Mouse (Mus musculus) C2C12 (cell line): Measurements from ENCODE around the gene Bsg. TPM values are rescaled to one million over a fixed set of nuclear protein-coding genes. Genes with fewer than 3 reads are reported as not detected.

Source experiments
- H3K27me3 ChIP-seq: one replicate; pipeline ENCODE4 v1.6.1; 2011; ENCODE audit not compliant: control insufficient read depth, insufficient read depth, insufficient read length
- H3K36me3 ChIP-seq: one replicate; pipeline ENCODE4 v1.6.1; 2011; ENCODE audit not compliant: control insufficient read depth, insufficient read depth
- H3K4me3 ChIP-seq: one replicate; pipeline ENCODE4 v1.5.1; 2011; ENCODE audit warnings: mild to moderate bottlenecking, control low read depth; ENCODE audit not compliant: poor library complexity, insufficient read depth, severe bottlenecking
- H3K79me2 ChIP-seq: one replicate; pipeline ENCODE4 v1.6.1; 2011; ENCODE audit not compliant: control insufficient read depth, insufficient read depth
- H3K79me3 ChIP-seq: one replicate; pipeline ENCODE4 v1.6.1; 2011; ENCODE audit warnings: low read depth, control low read depth
- H3ac ChIP-seq: one replicate; pipeline ENCODE3; 2011; ENCODE audit warnings: low read depth; ENCODE audit not compliant: control insufficient read depth, insufficient read length
- CEBPB ChIP-seq: IDR thresholded peaks from one replicate; pipeline ENCODE4 v1.6.1; 2011; ENCODE audit warnings: low read depth, mild to moderate bottlenecking, control low read depth, moderate library complexity
- CTCF ChIP-seq: IDR thresholded peaks from one replicate; pipeline ENCODE4 v1.5.1; 2011; ENCODE audit not compliant: control insufficient read depth, insufficient read depth, insufficient read length
- FOSL1 ChIP-seq: IDR thresholded peaks from one replicate; pipeline ENCODE4 v1.8.0; 2011; ENCODE audit warnings: mild to moderate bottlenecking, low read length; ENCODE audit not compliant: poor library complexity, insufficient read depth, severe bottlenecking
- MAX ChIP-seq: IDR thresholded peaks from one replicate; pipeline ENCODE4 v1.6.1; 2011; ENCODE audit warnings: mild to moderate bottlenecking, control low read depth
- MYOD1 ChIP-seq: IDR thresholded peaks from one replicate; pipeline ENCODE4 v1.6.1; 2011; ENCODE audit warnings: low read depth; ENCODE audit not compliant: control insufficient read depth, insufficient read length
- MYOG ChIP-seq: IDR thresholded peaks from one replicate; pipeline ENCODE4 v1.6.1; 2011; ENCODE audit not compliant: control insufficient read depth, insufficient read length; ENCODE audit errors: extremely low read depth
- USF1 ChIP-seq: IDR thresholded peaks from one replicate; pipeline ENCODE4 v1.6.1; 2011; ENCODE audit warnings: low read depth, mild to moderate bottlenecking, control low read depth, moderate library complexity
- polyA plus RNA-seq: library from polyadenylated mRNA; unstranded; fragments of >200 nt; fragmentation: generic; extraction: Trizol; gene quantifications from one replicate; pipeline ENCODE4 v1.2.1, GENCODE M21; 2012; ENCODE audit warnings: missing spikeins

Gene Bsg
- polyA plus RNA-seq, 1 experiment: 749 TPM

DNA sequence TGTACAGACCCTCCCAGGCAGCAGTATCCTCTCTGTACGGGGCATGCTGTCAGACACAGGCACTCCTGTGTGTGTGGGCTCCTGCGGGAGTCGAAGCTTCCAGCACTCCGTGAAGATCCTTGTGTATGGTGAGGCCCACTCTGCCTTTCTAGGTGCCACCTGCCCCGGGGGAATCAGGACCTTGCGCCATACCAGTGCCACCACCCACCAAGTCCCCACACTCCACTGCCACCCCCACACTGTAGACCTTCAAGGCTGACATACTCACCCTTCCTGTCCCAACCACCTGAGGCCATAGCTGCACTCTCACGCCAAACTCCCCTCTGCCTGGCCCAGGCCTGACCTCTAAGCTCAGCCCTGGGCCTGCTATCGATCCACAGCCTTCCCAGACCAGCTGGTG, 39.2 kb upstream of the Bsg start:
- no peak overlapping the region for H3ac ChIP-seq
- peaks cover 7% of the 10 kb centered on the region for H3K79me2 ChIP-seq
- H3K79me3 ChIP-seq: peaks cover 4% of the 10 kb centered on the region
- H3K36me3 ChIP-seq: no peaks in the 10 kb centered on the region
- TF ChIP-seq MYOD1: no peak
- no peak for TF ChIP-seq FOSL1
- TF ChIP-seq MYOG: no peak
- TF ChIP-seq CEBPB: no peak
- TF ChIP-seq MAX: no peak
- no peak for TF ChIP-seq CTCF
- TF ChIP-seq USF1: no peak
- peaks cover 16% of the 10 kb centered on the region for H3K27me3 ChIP-seq
- H3K4me3 ChIP-seq: no peak overlapping the region

DNA sequence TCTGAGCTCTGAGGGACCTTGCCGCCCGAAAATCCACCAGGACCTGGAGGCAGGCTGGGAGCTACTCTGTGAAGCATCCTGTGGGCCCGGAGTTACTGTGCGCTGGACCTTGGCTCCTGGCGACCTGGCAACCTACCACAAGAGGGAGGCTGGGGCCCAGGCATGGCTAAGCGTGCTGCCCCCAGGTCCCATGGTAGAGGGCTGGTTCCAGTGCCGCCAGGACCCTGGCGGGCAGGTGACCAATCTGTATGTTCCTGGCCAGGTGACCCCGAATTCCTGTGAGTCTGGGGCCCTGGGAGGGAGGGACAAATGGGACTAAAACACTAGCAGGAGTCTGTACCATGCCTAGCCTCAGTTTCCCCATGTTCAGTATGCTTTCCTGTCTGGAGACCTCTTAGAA, 37.8 kb upstream of the Bsg start:
- peaks cover 14% of the 10 kb centered on the region for H3K79me3 ChIP-seq
- TF ChIP-seq FOSL1: no peak

DNA sequence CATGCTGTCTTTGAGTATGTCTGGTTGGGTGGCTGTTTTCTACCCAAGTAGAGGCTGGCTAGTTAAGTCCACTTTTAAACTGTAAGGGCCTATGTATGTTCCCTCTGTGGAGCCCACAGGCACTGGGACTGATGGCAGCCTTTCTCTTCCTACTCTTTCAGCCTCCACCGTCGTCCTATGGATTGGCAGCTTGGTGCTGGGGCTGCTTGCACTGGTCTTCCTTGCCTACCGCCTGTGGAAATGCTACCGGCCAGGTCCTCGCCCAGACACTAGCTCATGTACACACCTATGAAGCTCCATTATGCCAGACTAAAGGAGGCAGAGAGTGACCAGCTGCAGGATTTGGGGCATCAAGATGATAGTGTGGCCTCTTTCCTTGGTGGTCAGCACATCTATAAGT, 36.2 kb upstream of the Bsg start:
- H3K79me3 ChIP-seq: peaks cover 14% of the 10 kb centered on the region
- no peak overlapping the region for H3ac ChIP-seq
- peaks cover 16% of the 10 kb centered on the region for H3K27me3 ChIP-seq
- TF ChIP-seq MYOG (no peak), USF1 (no peak), CTCF (no peak), CEBPB (no peak), MAX (no peak), MYOD1 (no peak), FOSL1 (no peak)
- no peak overlapping the region for H3K4me3 ChIP-seq
- H3K79me2 ChIP-seq: peaks cover 23% of the 10 kb centered on the region
- H3K36me3 ChIP-seq: peaks cover 7% of the 10 kb centered on the region

More for the DNA sequence above, 37.8 kb upstream of the Bsg start:
- Histone ChIP-seq H3K79me2 (peaks cover 22% of the 10 kb centered on the region), H3ac (no peak overlapping the region), H3K36me3 (no peaks in the 10 kb centered on the region), H3K4me3 (no peak overlapping the region), H3K27me3 (peaks cover 16% of the 10 kb centered on the region)

DNA sequence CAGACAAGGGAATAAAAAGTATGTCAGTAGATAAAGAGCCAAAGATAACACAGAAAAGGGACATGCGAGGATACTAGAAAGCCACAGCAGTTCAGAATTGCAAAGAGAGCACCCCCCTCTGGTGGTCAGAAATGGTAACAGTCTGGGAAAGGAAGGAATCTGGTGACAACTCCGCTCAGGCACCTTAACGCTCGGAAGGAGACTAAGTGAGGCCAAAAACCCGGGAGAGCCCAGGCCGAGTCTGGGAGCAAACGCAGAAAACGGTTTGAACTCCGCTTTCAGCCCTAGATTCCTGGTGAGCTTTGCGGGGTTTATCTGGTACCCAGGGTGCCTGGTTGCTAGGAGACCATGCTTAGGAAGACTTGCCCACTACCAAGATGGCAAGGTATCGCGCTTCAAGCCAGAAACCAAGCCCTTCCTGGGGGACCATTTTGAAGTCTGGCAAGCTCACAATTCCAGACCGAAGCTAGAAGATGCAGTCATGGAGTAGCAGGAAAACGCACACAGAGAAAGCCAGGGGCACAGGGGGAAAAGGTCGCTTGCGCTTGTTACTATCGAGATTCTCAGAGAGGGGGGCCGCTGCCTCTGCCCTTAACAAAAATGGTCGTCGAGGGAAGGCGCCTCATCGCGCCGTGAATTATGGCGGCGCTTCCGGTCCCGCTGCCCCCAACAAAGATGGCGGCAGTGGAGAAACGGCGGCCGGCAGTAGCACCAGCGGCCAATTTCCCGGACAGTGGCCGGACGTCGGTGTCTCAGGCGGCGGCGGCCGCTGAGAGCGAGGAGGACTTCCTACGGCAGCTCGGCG, 35.3 kb upstream of the Bsg start, which contains the start of gene Tpgs1:
Gene Tpgs1 (plus strand): TSS at position 599 of the 805 bp plus-strand sequence.
- H3K4me3 ChIP-seq: peak within 1 kb of the TSS; percentile 92
- H3K36me3 ChIP-seq: peaks cover 7% of the 10 kb centered on the region
- H3K27me3 ChIP-seq: peaks cover 16% of the 10 kb centered on the region
- H3K79me2 ChIP-seq: peaks cover 23% of the 10 kb centered on the region
- peaks cover 14% of the 10 kb centered on the region for H3K79me3 ChIP-seq
- peak within 1 kb of the TSS; percentile 85 for H3ac ChIP-seq
- no peak for TF ChIP-seq MYOD1
- no peak for TF ChIP-seq CEBPB
- TF ChIP-seq CTCF: no peak
- TF ChIP-seq MYOG: no peak
- TF ChIP-seq USF1: no peak
- no peak for TF ChIP-seq FOSL1
- TF ChIP-seq MAX: no peak

DNA sequence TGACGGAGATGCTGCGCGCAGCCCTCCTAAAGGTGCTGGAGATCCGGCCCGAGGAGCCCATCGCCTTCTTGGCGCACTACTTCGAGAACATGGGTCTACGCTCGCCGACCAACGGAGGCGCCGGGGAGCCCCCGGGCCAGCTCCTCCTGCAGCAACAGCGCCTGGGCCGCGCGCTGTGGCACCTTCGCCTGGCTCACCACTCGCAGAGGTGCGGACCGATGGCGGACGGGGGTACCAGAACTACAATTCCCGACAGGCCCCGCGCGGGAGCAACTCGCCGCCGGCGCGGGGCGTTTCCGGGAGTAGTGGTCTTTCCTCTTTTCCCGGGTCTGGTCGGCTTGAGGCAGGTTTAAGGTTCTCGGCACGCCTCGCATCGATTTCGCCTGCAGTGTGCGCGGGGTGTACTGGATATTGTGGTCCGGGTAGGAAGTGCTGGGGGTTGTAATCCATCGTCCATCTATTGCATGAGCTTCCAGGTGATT, 34.7 kb upstream of the Bsg start:
- Histone ChIP-seq H3K27me3 (peaks cover 16% of the 10 kb centered on the region), H3K79me2 (peaks cover 23% of the 10 kb centered on the region), H3K79me3 (peaks cover 14% of the 10 kb centered on the region), H3K4me3 (peak overlapping the region; percentile 92), H3K36me3 (peaks cover 7% of the 10 kb centered on the region), H3ac (peak overlapping the region; percentile 85)
- TF ChIP-seq MYOG (no peak), CTCF (no peak), MAX (no peak), USF1 (no peak), CEBPB (no peak), FOSL1 (no peak), MYOD1 (no peak)

DNA sequence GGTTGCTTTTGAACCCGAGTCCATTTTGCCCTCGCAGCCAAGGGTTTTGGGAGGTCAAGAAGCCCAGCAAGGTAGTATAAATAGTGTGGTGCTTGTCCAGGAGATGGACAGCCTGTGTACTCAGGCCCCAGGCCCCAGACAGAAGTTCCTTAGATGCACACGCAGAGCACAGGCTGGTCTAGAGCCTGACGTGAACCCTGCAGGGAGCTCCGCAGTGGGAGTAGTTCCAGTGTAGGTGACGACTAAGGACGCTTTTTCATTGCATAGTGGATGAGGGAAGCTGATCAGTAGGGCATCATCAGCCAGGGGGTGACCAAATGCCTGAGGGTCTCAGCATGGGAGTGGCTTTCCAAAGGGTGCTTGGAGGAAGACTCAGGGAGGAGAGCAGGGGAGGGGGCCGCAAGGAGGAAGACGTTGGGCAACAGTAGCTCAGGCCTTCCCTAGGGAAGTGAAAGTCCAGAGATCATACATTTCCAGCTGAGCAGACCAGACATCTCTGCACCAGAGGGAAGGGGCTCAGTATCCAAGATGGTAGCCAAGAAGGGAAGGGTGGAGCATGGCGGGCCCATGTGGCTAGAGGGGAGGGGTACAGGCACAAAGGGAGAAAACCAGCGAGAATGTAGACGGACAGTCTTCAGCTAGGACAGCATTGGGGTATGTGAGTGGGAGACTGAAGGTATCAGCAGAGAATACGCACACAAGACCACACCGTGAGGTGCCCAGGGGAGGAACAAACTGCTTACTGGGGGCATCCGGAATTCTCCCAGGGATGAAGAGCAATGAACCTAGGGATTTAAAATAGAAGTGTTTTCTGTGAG, 34.0 kb upstream of the Bsg start:
- Histone ChIP-seq H3K79me3 (peaks cover 14% of the 10 kb centered on the region), H3K4me3 (peak overlapping the region; percentile 92), H3K27me3 (peaks cover 10% of the 10 kb centered on the region), H3K36me3 (peaks cover 7% of the 10 kb centered on the region), H3K79me2 (peaks cover 23% of the 10 kb centered on the region), H3ac (peak overlapping the region; percentile 85)
- no peak for TF ChIP-seq USF1
- TF ChIP-seq CTCF: no peak
- no peak for TF ChIP-seq CEBPB
- no peak for TF ChIP-seq MAX
- no peak for TF ChIP-seq FOSL1
- no peak for TF ChIP-seq MYOD1
- TF ChIP-seq MYOG: no peak
